Mouse (Mus musculus) forebrain, embryonic 14.5 days (tissue): ENCODE results near the gene Vipr2. TPM values are rescaled to one million over a fixed set of nuclear protein-coding genes. Genes with fewer than 3 reads are reported as not detected.

Source experiments
- ATAC-seq: fragments of 200-750 bp; cut with Nextera tagmentation; 2 replicates; pipeline ENCODE4 v1.8.0; 2017; ENCODE audit warnings: mild to moderate bottlenecking, moderate library complexity
- DNase-seq: peaks from one replicate; pipeline ENCODE4 v3.0.0-alpha.2; 2015; ENCODE audit warnings: low spot score
- H3K27ac ChIP-seq: fragments of 300-500 bp; sonication (generic); 2 replicates; pipeline ENCODE4 v1.5.1; 2014; ENCODE audit warnings: low read depth, mild to moderate bottlenecking, control low read depth, low read length, moderate library complexity
- H3K27me3 ChIP-seq: fragments of 300-500 bp; sonication (generic); replicated peaks from 2 replicates; pipeline ENCODE4 v1.6.1; 2014; ENCODE audit warnings: low read length, control low read depth, mixed read lengths; ENCODE audit not compliant: control insufficient read depth, insufficient read depth
- H3K36me3 ChIP-seq: fragments of 300-500 bp; sonication (generic); 2 replicates; pipeline ENCODE4 v1.6.1; 2014; ENCODE audit warnings: low read length, control low read depth; ENCODE audit not compliant: control insufficient read depth, insufficient read depth
- H3K4me1 ChIP-seq: fragments of 300-500 bp; sonication (generic); 2 replicates; pipeline ENCODE4 v1.6.1; 2014; ENCODE audit warnings: antibody characterized with exemption, low read length, control low read depth; ENCODE audit not compliant: control insufficient read depth, insufficient read depth
- H3K4me2 ChIP-seq: fragments of 300-500 bp; sonication (generic); 2 replicates; pipeline ENCODE4 v1.6.1; 2014; ENCODE audit warnings: mild to moderate bottlenecking, control low read depth, low read length
- H3K4me3 ChIP-seq: fragments of 300-500 bp; sonication (generic); 2 replicates; pipeline ENCODE4 v1.5.1; 2014; ENCODE audit warnings: low read depth, low read length, control low read depth
- H3K9ac ChIP-seq: fragments of 300-500 bp; sonication (generic); 2 replicates; pipeline ENCODE4 v1.6.1; 2014; ENCODE audit warnings: mild to moderate bottlenecking, low read length, control low read depth, moderate library complexity
- H3K9me3 ChIP-seq: fragments of 300-500 bp; sonication (generic); replicated peaks from 2 replicates; pipeline ENCODE4 v1.6.1; 2016; ENCODE audit warnings: low read length, control low read depth, mixed read lengths; ENCODE audit not compliant: control insufficient read depth
- WGBS: fragments of 180-500 bp; shearing (Covaris S2); extraction: QIAGEN DNeasy Blood & Tissue Kit; methylation state at CpG from one replicate; pipeline ENCODE4 v1.1.7; 2014; 5-methylcytosine and 5-hydroxymethylcytosine counted together
- polyA plus RNA-seq: library from polyadenylated mRNA; unstranded; fragments of >200 nt; fragmentation: Nextera tagmentation; extraction: Ambion mirVana; gene quantifications from 2 replicates; pipeline ENCODE4 v1.2.1, GENCODE M21; 2014

Vipr2 gene
- polyA plus RNA-seq, 1 experiment from 2014 or later = 1.2 TPM

DNA sequence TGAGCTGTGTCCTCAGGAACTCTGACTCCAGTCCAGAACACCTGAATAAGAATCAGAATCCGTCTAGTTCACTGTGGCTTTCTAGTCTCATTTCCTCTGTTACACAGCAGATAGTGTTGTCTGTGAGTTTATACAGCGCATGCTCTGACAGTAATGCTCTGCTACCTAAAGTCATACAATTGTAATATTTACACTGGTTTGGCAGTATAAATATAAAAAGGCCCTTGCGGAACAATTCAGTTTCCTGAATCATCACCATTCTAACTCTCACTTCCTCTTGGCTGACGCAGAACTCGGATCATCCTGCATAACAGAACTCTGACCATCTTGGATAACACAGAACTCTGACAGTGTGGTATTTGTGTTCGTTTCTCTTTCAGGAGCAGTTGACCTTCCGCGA lies 23.2 kb upstream of the Vipr2 start:
- Histone ChIP-seq H3K27ac (no peak overlapping the region), H3K36me3 (peaks cover 52% of the 10 kb centered on the region), H3K4me3 (no peak overlapping the region), H3K9ac (no peak overlapping the region), H3K27me3 (no peaks in the 10 kb centered on the region), H3K4me1 (no peaks in the 10 kb centered on the region), H3K9me3 (peaks cover 34% of the 10 kb centered on the region), H3K4me2 (no peak overlapping the region)
- ATAC-seq (no peak), DNase-seq (no peak)
- 95% methylated on average over 8 of the region's 8 CpGs for WGBS

DNA sequence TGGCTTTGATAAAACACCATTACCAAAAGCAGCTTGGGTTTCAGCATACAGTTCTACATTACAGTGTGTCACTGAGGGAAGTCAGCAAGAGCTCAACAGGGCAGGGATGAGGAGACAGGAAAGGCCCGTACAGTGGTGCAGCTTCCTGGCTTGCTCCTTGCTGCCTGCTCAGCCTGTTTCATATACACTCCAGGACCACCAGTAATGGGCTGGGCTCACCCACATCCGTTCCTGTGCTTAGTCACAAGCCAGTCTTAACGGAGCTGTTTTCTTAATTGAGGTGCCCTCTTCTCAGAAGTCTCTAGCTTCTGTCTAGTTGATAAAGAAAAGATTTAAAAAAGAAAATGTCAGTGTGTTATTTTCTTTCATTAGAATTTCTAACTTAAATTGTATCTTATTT lies 21.4 kb upstream of the Vipr2 start:
- WGBS = 95% methylated on average over 3 of the region's 3 CpGs
- no peak overlapping the region for H3K4me3 ChIP-seq
- H3K9me3 ChIP-seq = peaks cover 50% of the 10 kb centered on the region
- H3K4me1 ChIP-seq = no peaks in the 10 kb centered on the region
- no peak overlapping the region for H3K4me2 ChIP-seq
- peaks cover 60% of the 10 kb centered on the region for H3K36me3 ChIP-seq
- no peaks in the 10 kb centered on the region for H3K27me3 ChIP-seq
- DNase-seq (no peak), ATAC-seq (no peak)
- no peak overlapping the region for H3K27ac ChIP-seq
- no peak overlapping the region for H3K9ac ChIP-seq

- Histone ChIP-seq H3K4me2 (no peak overlapping the region), H3K4me3 (no peak overlapping the region), H3K4me1 (no peaks in the 10 kb centered on the region), H3K36me3 (peaks cover 47% of the 10 kb centered on the region), H3K27ac (no peak overlapping the region), H3K9me3 (peaks cover 43% of the 10 kb centered on the region), H3K9ac (no peak overlapping the region), H3K27me3 (no peaks in the 10 kb centered on the region)
- 95% methylated on average over 5 of the region's 5 CpGs for WGBS
- DNase-seq (no peak), ATAC-seq (peak; percentile 13; the same call in 1 of the 2 replicates)
Observed at GRCm38 (mm10) chr12:116061561-116062193, 15.8 kb upstream of the Vipr2 start.

- H3K9ac ChIP-seq = no peak overlapping the region
- H3K4me2 ChIP-seq = no peak overlapping the region
- ATAC-seq (no peak), DNase-seq (no peak)
- peaks cover 39% of the 10 kb centered on the region for H3K9me3 ChIP-seq
- H3K27me3 ChIP-seq = no peaks in the 10 kb centered on the region
- no peak overlapping the region for H3K27ac ChIP-seq
- H3K4me1 ChIP-seq = no peaks in the 10 kb centered on the region
- no peak overlapping the region for H3K4me3 ChIP-seq
- H3K36me3 ChIP-seq = peaks cover 42% of the 10 kb centered on the region
- 93% methylated on average over 2 of the region's 2 CpGs for WGBS
Observed at GRCm38 (mm10) chr12:116062194-116062583, 15.3 kb upstream of the Vipr2 start.

GRCm38 (mm10) chr12:116063020-116063419 lies 14.5 kb upstream of the Vipr2 start:
- Histone ChIP-seq H3K4me3 (no peak overlapping the region), H3K4me1 (no peaks in the 10 kb centered on the region), H3K4me2 (no peak overlapping the region), H3K9ac (no peak overlapping the region), H3K9me3 (peaks cover 35% of the 10 kb centered on the region), H3K36me3 (peaks cover 37% of the 10 kb centered on the region), H3K27me3 (no peaks in the 10 kb centered on the region), H3K27ac (no peak overlapping the region)
- 94% methylated on average over 4 of the region's 4 CpGs for WGBS
- ATAC-seq = no peak
- no peak for DNase-seq

DNA sequence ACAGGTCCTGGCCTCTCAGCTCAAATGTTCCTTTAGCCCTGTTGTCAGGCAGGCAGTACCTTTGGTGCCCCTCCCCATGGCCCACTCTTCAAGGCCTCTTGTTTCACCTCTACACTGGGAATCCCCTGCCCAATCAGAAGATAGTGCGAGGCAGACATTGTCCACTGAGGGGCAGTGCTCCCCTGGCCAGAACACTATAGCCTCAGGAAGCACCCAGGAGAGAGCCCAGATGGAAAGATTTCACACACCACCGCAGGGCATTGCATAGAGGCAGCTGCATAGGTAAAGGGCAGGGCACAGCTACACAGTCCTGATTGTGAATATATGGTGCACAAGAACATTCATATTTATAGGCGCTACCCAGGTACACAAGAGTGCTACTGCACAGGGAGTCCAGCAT lies 6.5 kb upstream of the Vipr2 start:
- Histone ChIP-seq H3K27ac (no peak overlapping the region), H3K4me3 (no peak overlapping the region), H3K36me3 (no peaks in the 10 kb centered on the region), H3K9ac (no peak overlapping the region), H3K9me3 (no peaks in the 10 kb centered on the region), H3K4me1 (no peaks in the 10 kb centered on the region), H3K4me2 (no peak overlapping the region), H3K27me3 (no peaks in the 10 kb centered on the region; the same call in 1 of the 2 replicates)
- DNase-seq (peak; percentile 41), ATAC-seq (peak; percentile 71)
- WGBS = 20% methylated on average over 3 of the region's 3 CpGs

DNA sequence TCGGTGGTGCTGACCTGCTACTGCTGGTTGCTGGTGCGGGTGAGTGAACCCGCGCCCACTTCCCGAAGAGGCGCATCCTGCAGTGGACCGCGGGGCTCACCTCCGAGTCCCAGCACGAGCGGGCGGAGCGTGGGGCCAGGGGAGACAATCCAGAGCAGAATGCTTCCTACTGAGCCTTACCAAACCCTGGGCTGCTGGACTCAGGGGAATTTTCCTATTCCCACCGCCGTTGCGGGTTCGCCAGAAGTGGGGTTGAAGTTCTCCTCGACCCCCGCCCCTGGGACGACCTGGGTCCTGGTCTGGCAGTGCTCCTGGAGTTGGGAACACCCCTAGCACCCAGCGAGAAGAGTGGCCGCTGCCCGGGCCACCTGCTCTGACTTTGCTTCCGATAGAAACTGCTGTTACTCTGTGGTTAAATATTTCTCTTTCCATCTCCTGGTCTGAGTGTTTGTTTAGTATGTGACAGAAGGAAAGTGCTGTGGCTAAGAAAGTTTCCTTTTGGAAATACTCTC lies 385 bp downstream of the Vipr2 start:
- Histone ChIP-seq H3K4me1 (no peaks in the 10 kb centered on the region), H3K27me3 (no peaks in the 10 kb centered on the region; the same call in 1 of the 2 replicates), H3K27ac (no peak overlapping the region), H3K9me3 (no peaks in the 10 kb centered on the region), H3K36me3 (no peaks in the 10 kb centered on the region), H3K9ac (peak overlapping the region; percentile 80), H3K4me2 (peak overlapping the region; percentile 92), H3K4me3 (peak overlapping the region; percentile 58)
- DNase-seq (no peak), ATAC-seq (peak; percentile 82; the same call in 1 of the 2 replicates)
- 0% methylated on average over 24 of the region's 24 CpGs for WGBS

DNA sequence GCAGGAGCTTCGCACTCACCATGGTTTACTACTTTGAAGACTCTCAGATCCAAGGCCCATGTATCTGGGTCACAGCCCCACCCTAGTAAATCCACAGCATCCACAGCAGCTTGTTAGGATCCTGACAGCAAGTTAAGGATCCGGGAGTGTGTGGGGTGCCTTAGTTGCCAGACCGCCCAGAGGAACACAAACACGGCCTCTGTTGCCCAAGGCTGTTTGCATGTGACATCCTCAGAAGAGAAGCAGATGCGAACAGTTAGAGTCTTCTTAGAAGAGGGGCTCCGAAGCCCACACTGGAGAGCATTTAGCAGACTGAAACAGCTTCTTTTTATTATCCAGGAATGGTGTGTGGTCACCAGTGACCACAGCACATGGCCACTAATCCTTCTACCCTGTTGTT lies 5.6 kb downstream of the Vipr2 start:
- DNase-seq = no peak
- H3K4me1 ChIP-seq = no peaks in the 10 kb centered on the region
- no peak overlapping the region for H3K4me3 ChIP-seq
- H3K36me3 ChIP-seq = no peaks in the 10 kb centered on the region
- H3K4me2 ChIP-seq = no peak overlapping the region
- H3K27me3 ChIP-seq = no peaks in the 10 kb centered on the region
- ATAC-seq = no peak
- H3K9ac ChIP-seq = no peak overlapping the region
- H3K9me3 ChIP-seq = no peaks in the 10 kb centered on the region
- WGBS = 84% methylated on average over 6 of the region's 6 CpGs
- H3K27ac ChIP-seq = no peak overlapping the region

GRCm38 (mm10) chr12:116084294-116084693 lies 6.8 kb downstream of the Vipr2 start:
- no peak for ATAC-seq
- Histone ChIP-seq H3K4me3 (no peak overlapping the region), H3K4me2 (no peak overlapping the region), H3K9ac (no peak overlapping the region), H3K36me3 (no peaks in the 10 kb centered on the region), H3K27me3 (no peaks in the 10 kb centered on the region), H3K9me3 (no peaks in the 10 kb centered on the region), H3K4me1 (no peaks in the 10 kb centered on the region), H3K27ac (no peak overlapping the region)
- DNase-seq = no peak
- 80% methylated on average over 2 of the region's 2 CpGs for WGBS
